Mouse (Mus musculus) Muller cell, postnatal 12 days (primary cell): Measurements from ENCODE around the gene Spsb1.
A peak's percentile ranks its signal among the peaks of the same experiment; 100 is the strongest.

ENCODE experiments used
- DNase-seq: peaks from one replicate; pipeline ENCODE4 v3.0.0-alpha.2; 2015; ENCODE audit errors: inconsistent ontology term

Gene Spsb1

DNA sequence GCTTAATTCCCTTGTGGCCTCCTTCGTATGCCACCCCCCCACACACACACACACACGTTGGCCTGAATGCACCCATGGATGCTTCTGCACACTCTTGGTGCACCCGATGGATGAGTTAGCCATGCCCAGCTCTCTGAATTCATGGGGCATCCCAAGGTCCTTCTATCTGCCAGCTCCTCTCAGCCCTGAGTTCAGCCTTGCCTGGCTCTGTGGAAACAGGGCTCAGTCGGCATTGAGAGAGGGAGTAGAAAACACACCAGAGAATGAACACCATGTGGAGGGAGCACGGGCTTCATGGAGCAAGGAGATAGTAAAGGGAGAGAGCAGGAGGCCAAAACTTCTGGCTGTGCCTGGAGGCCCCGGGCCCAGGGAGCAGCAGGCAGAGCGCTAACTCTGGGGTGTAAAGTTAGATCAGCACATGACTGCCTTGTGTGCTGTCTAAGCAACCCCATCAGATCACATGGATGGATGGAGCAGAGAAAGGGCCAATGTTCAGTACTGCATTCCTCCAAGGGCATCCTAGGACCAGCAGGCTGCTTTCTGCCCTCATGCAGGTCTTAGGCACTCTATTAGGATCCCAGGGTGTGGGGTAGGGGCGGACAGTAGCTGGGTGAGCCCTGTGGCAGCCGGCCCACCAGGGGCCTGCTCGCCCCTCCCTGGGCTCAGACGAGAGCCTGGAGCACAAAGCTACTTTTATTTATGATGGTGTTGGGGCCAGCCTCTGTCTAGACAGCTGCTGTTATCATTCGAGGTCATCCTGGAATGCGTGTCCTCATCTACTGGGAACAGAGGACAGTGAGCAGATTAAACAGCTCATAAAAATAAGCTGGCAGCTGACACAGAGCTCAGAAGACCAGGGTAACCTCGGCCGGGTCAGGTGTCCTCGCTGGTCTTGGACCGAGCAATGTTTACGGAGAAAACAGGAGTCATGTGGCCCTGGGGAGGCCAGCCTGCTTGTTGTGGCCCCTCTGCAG is 68.3 kb downstream of the Spsb1 start:
- DNase-seq = peak; percentile 64

DNA sequence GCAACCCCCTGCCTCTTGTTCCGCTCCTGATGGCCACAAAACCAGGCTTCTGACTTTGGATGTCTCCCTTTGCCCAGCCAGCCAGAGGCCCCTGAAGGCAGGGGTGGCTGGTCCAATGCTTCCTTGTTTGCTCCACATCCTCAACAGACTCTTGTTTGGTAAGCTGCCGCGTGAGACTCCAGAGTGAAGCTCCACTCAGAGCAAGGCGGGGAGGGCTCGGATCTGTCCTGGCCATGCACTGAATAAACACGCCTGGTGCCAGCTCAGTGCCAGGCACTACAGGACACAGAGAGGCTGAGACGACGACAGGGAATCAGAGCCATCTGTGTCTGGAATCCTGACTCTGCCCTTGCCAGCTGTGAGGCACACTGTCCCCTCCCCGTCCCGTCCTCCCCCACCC is 70.9 kb downstream of the Spsb1 start:
- no peak for DNase-seq

DNA sequence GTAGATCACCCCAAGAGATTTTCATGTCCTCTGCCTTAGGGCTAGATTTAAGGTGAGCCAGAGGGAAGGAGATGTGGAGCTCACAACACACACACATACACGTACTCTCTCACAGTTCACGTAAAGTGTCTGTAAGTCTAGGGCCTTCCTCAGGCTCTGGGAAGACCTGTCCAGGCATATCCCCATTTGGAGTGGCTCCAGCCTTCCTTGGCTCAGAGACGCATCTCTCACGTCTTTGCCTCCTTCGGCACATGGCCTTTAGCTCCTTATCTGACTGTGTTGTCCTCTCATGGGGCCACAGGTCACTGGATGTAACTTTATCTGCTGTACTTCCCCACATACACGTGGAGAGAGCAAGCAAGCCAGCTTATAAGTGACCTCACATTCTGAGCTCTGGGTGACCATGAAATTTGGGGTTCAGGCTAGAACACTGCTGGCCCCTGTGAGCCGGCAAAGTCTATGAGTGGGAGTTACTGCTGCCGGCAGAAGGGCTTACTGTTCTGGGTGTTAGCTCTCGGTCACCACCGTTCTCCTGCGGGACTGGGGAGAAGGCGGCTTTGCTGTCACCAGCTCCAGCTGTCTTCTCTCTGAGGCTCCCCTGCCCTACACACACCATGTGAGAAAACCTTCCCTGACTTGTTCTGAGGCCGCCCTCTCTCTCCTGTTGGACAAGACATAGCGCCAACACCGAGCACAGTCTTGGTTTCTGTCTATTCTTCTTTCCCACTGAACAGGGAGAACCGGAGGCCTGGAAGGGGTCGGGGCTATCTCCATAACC is 72.5 kb downstream of the Spsb1 start:
- no peak for DNase-seq

DNA sequence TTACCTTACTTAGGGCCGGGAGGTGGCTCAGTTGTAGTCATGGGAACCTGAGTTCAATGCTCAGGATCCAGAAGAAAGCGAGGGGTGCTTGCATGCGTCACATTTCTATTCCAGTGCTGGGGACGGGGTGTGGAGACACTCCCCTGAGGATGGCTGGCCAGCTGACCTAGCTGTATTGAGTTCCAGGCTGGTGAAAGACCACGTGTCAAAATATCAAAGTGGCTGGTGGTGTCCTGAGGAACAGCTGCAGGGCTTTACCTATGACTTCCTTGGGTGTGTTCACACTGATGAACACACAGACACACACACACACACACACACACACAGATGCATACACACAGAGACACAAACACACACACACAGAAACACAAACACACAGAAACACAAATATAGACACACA is 73.9 kb downstream of the Spsb1 start:
- DNase-seq = no peak

GRCm38 (mm10) chr4:149879980-149880379 is 74.9 kb downstream of the Spsb1 start:
- no peak for DNase-seq

DNA sequence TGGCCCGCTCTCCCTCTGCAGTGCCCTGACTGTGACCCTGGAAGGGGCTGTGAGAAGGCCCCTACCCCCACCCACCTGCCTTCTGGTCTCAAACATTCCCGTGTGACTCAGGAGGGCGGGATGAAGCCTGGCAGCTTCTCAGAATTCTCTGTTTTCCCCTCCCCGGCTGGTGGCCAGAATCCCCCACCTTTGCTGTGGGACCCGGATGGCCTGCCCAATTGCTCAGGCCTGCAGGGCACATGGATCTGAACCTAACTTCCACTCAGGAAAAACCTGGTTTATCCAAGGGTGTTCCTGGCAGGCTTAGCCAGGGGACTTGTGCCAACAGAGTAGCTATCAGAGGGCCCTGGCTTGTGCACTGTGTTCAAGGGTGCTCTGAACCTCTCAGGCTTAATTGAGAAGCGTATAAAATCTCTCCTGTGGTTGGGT is 76.8 kb downstream of the Spsb1 start:
- peak; percentile 60 for DNase-seq

GRCm38 (mm10) chr4:149877202-149877601 is 77.6 kb downstream of the Spsb1 start:
- DNase-seq = no peak

DNA sequence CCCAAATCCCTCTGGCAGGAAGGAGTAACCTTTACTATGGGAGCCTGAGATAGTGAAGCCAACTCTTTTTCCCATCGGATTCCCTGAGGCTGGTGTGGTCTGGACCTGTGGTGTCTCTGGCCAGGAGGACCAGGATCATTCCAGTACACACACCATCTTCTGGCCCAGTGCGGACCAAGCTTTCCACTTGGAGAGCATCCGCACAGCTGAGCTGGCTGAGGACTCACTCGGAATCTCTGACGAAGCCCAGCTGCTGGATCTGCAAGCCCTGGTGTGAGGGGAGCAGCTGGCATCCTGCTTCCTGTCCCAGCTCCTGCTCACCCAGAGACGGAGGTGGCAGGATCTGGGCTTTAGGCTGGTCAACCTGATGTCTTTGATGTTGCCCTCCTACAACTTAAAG is 78.1 kb downstream of the Spsb1 start:
- no peak for DNase-seq

DNA sequence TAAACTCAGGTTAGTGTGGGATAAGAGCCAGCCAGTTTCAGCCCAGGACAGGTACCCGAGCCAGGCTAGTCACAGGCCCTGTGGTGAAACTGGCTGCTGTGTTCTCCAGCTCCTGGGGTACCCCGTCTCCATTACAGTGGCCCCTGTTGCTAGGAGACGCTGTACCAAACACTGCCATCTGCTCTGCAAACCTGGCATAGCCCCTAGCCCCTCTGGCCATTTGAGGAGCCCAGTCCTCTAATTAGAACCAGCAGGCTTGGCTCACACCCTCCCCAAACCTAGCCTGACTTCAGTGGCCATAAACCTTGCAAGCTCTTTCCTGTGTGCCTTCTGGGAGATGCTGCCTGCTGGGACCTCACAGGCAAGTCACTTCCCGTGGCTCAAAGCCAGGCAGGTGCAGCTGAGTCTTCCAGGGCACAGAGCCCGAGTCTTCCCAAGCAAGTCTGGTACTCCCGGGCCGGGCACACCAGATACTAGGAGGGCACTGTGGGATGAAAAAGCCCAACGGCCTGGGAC is 78.8 kb downstream of the Spsb1 start:
- peak; percentile 45 for DNase-seq

DNA sequence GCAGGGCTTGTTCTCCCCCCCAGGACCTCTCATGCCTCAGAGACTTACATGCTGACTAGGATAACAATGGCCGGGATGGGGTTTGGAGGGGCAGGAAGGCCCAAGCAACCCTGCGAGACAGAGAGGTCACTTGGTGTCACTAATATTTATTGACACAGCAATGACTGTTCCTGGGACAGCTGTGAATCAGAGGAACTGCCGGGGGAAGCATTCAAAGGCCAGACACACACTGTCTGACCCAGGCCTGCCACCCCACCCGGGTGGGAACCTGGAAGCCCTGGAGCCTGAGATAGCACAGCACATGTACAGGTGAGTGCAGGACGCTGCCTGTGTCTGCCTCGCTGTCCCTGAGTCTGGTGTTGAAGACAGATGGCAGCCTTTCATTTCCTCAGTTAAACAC is 79.5 kb downstream of the Spsb1 start:
- DNase-seq = peak; percentile 51

DNA sequence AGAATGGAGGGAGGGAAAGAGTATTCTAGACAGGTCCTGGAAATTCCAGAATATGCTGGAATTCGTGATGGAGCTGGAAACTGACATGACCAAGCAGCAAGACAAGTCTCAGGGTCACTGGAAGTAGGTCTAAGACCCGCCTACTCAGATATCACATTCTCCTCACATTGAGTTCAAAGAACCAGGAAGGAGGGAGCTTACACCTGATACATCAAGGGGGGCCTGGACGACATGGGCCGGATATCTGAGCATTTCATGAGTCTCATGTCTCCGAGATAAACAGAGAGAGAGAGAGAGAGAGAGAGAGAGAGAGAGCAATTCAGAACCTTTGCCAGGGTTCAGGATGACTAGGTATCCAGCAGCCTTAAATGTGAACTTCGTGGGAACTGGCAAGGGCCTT is 82.6 kb downstream of the Spsb1 start:
- no peak for DNase-seq

DNA sequence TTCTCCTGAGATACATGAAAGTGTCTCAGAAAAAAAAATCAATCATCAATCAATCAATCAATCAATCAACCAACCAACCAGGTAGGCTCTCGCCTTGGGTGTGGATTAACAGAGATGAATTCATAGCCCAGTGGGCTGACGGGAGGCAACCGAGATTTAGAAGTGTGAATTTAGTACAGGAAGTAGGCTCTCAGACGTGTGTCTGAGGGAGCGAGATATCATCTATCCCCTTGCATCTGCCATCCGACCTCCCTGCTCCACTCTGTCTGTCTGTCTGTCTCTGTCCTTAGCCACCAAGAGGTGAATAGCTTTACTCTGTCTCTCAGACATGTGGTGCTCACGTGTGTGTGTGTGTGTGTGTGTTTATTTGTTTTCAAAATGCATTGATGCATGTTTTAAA is 83.3 kb downstream of the Spsb1 start:
- no peak for DNase-seq

- no peak for DNase-seq
Observed at GRCm38 (mm10) chr4:149871014-149871413, 83.8 kb downstream of the Spsb1 start.

DNA sequence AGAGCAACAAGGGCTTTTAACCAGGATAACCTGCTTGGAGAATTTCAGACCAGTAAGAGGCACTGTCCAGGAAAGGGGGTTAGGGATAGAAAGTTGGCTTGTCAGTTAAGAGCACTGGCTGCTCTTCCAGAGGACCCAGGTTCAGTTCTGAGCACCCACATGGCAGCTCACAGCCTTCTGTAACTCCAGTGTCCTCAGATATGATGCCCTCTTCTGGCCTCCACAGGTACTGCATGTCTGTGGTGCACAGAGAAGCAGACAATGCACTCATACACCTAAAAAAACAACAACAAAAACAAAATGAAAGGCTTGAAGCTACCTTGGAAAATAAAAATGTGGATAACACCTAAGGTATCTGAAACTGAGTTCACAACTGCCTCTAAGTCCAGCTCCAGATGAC is 84.4 kb downstream of the Spsb1 start:
- no peak for DNase-seq

GRCm38 (mm10) chr4:149868725-149869124 is 86.1 kb downstream of the Spsb1 start:
- no peak for DNase-seq

- DNase-seq = no peak
Observed at GRCm38 (mm10) chr4:149868009-149868408, 86.8 kb downstream of the Spsb1 start.

GRCm38 (mm10) chr4:149867351-149867750 is 87.5 kb downstream of the Spsb1 start:
- DNase-seq = no peak

DNA sequence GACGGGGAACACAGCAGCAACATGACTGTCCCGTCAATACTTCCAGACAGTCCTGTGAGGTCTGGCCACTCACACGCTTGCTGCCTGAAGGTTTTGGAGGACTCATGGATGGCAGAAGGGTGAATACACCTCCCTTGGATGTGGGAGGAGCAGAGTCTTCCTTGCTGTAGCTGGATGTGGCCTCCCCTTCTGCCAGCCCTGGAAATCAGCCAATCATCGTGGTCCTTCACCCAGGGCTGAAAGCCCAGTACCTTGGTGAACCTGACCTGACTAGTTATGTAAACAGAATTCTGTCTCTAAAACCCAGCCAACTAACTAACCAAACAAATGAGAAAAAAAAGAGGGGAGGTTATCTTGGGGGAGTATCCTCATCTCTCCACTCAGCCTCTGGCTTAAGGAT is 90.4 kb downstream of the Spsb1 start:
- DNase-seq = no peak

DNA sequence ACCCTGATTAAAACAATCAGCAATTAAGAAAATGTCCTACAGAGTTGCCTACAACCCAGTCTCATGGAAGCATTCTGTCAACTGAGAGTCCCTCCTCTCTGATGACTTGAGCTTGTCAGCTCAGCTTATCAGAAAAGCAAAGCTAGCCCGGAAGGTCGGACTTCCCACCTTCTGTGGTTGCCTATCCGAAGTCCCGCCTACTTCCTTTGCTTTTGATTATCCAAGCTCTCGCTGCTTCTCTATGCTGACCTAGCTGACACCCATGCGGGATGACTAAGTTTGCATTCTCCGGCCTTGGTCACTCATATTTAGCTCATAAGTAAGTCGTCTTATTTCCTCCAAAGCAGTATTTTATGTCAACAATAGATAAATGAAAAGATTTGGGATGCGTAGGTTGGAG is 91.3 kb downstream of the Spsb1 start:
- no peak for DNase-seq

GRCm38 (mm10) chr4:149860393-149860792 is 94.5 kb downstream of the Spsb1 start:
- no peak for DNase-seq

DNA sequence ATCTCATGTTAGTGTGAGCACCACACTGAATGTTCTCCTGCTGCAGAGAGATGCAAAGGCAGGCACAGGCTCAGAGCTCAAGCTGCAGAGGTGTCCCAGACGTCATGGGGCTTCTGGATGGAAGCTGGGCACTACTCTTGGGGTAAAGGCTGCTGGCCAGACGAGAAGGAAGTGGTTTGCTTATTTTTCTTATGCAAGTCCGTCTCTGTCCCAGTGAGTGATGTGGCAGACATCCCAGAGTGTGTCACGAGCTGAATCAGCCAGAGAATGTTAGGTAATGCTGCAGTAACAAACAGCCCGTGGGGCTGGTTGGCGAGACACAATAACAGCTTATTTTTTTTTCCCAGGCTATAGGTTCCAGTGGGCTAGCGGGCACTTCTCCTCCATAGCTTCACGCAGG is 96.3 kb downstream of the Spsb1 start:
- DNase-seq = no peak

- DNase-seq = no peak
Observed at GRCm38 (mm10) chr4:149858097-149858496, 96.7 kb downstream of the Spsb1 start.

GRCm38 (mm10) chr4:149857688-149858087 is 97.2 kb downstream of the Spsb1 start:
- no peak for DNase-seq
